Comparison of ENCODE assay signal across 8 mouse cellular contexts in the genomic region with DNA sequence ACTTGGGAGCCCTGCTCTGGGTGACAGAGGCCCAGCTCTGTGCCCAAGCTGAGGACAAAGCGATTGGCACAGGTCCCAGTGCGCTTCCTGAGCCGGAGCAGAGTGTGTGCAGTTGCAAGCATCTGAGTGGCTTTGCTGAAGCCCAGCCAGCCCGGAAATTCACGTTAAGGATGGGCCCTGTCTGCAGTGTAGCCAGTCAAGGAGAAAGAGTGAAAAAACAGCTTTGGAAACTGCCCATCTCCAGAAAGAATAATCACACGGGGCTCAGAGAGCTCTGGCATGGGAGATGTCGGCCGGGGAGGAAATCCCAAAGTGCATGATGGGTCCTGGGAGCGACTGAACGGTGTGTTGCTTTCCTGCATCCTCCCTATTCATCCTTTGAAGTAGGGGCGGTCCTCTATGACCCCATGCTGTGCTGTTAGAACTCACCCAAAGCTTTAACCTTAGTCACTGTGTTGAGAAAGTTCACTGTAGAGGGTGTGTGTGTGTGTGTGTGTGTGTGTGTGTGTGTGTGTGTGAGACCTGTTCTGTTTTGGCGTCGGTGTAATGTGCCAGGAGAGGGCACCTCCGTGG. TPM values are rescaled to one million over a fixed set of nuclear protein-coding genes. Genes with fewer than 3 reads are reported as not detected.
DNase-seq lines count a peak whose midpoint lies in the region; ATAC-seq and TF ChIP-seq lines count a peak whose summit lies in the region.

No protein-coding gene starts in this region.

- 12% methylated on average over 14 of the region's 14 CpGs for WGBS in forebrain, embryonic 13.5 days
- 26% methylated on average over 14 of the region's 14 CpGs for WGBS in heart, postnatal 0 days
- WGBS in lung, embryonic 14.5 days: 32% methylated on average over 14 of the region's 14 CpGs

- H3K27me3 ChIP-seq in forebrain, embryonic 13.5 days: no peaks in the 10 kb centered on the region
- no peaks in the 10 kb centered on the region for H3K27me3 ChIP-seq in heart, postnatal 0 days (ENCODE audit: control insufficient read depth, insufficient read depth, low read length)
- no peaks in the 10 kb centered on the region for H3K27me3 ChIP-seq in lung, embryonic 14.5 days (ENCODE audit: insufficient read depth, low read length)

- H3K9me3 ChIP-seq in forebrain, embryonic 13.5 days (replicated peaks): no peaks in the 10 kb centered on the region
- no peaks in the 10 kb centered on the region for H3K9me3 ChIP-seq in heart, postnatal 0 days (replicated peaks; ENCODE audit: control insufficient read depth, low read length)
- H3K9me3 ChIP-seq in lung, embryonic 14.5 days (ENCODE audit: low read depth, low read length): no peaks in the 10 kb centered on the region

- no peak for TF ChIP-seq CTCF in heart, postnatal 0 days (IDR thresholded peaks at IDR 0.05; ENCODE audit: low read depth)
- TF ChIP-seq CTCF in lung, embryonic 14.5 days (IDR thresholded peaks at IDR 0.05; ENCODE audit: low read depth): no peak

- peak overlapping the region; percentile 39 for H3K9ac ChIP-seq in forebrain, embryonic 13.5 days
- 0 out of 2 replicates have a peak overlapping the region, but pooled peaks have one; percentile 14 for H3K9ac ChIP-seq in heart, postnatal 0 days (replicated peaks; ENCODE audit: low read depth, low read length)
- peak overlapping the region; percentile 36 for H3K9ac ChIP-seq in lung, embryonic 14.5 days

- peak overlapping the region; percentile 90 for H3K27ac ChIP-seq in forebrain, embryonic 13.5 days
- H3K27ac ChIP-seq in heart, postnatal 0 days (ENCODE audit: low read depth): peak overlapping the region; percentile 75
- peak overlapping the region; percentile 92 for H3K27ac ChIP-seq in lung, embryonic 14.5 days (ENCODE audit: low read depth)

- 0 out of 2 replicates have a peak, but pooled peaks have one; percentile 19 for TF ChIP-seq EP300 in heart, postnatal 0 days (IDR thresholded peaks at IDR 0.05; ENCODE audit: low read depth)

- no peaks in the 10 kb centered on the region for H3K36me3 ChIP-seq in forebrain, embryonic 13.5 days (ENCODE audit: poor library complexity, severe bottlenecking)
- H3K36me3 ChIP-seq in heart, postnatal 0 days (replicated peaks; ENCODE audit: control insufficient read depth, insufficient read depth, low read length): no peaks in the 10 kb centered on the region
- no peaks in the 10 kb centered on the region for H3K36me3 ChIP-seq in lung, embryonic 14.5 days (ENCODE audit: insufficient read depth)

- peak overlapping the region; percentile 19 for H3K4me3 ChIP-seq in forebrain, embryonic 13.5 days
- H3K4me3 ChIP-seq in heart, postnatal 0 days (ENCODE audit: low read depth, low read length): peak overlapping the region; percentile 31
- H3K4me3 ChIP-seq in lung, embryonic 14.5 days (ENCODE audit: low read depth, low read length): peak overlapping the region; percentile 14; the same call in 1 of the 2 replicates

- H3K4me2 ChIP-seq in forebrain, embryonic 13.5 days: peak overlapping the region; percentile 56
- H3K4me2 ChIP-seq in heart, postnatal 0 days (ENCODE audit: low read depth, low read length): peak overlapping the region; percentile 63
- H3K4me2 ChIP-seq in lung, embryonic 14.5 days: peak overlapping the region; percentile 55

- DNase-seq in ES-CJ7 (ENCODE audit: low read depth, low spot score): peak; percentile 92
- DNase-seq in brain, embryonic 18.5 days (ENCODE audit: low read depth, low spot score): peak; percentile 68
- DNase-seq in heart, postnatal 0 days (ENCODE audit: low spot score): peak; percentile 70
- DNase-seq in kidney, postnatal 25 days: peak; percentile 82 to 89
- peak; percentile 95 for DNase-seq in lung, embryonic 14.5 days
- peak; percentile 43 for DNase-seq in ovary, postnatal 14 days (ENCODE audit: low spot score)

- H3K4me1 ChIP-seq in forebrain, embryonic 13.5 days: peaks cover 37% of the 10 kb centered on the region
- 0 out of 2 replicates have a peak, but pooled peaks cover 8% of the 10 kb centered on the region for H3K4me1 ChIP-seq in heart, postnatal 0 days (ENCODE audit: control insufficient read depth, insufficient read depth)
- peaks cover 19% of the 10 kb centered on the region for H3K4me1 ChIP-seq in lung, embryonic 14.5 days (ENCODE audit: insufficient read depth)

- peak; percentile 96 for ATAC-seq in forebrain, embryonic 13.5 days
- ATAC-seq in heart, postnatal 0 days (ENCODE audit: insufficient read depth, low read depth): peak; percentile 94
- peak; percentile 94 for ATAC-seq in lung, embryonic 14.5 days (ENCODE audit: insufficient read depth)
- no peak for ATAC-seq in inflammation-experienced regulatory T-cells, adult 6 months

RNA-seq across cellular contexts. Expression of gene Cd180, which starts 5.5 kb away (rescaled TPM):
- 0.38 and 0.40 TPM in 2 replicates for polyA plus RNA-seq in forebrain, embryonic 13.5 days (2015; fragmentation: Nextera tagmentation; extraction: Ambion mirVana)
- not detected in 2 replicates for total RNA-seq in heart, postnatal 0 days (2014; rRNA removed; ENCODE audit: low replicate concordance)
- 0.14 and 0.40 TPM in 2 replicates for polyA plus RNA-seq in heart, postnatal 0 days (2015; fragmentation: Nextera tagmentation; extraction: Ambion mirVana)
- 0.64 and 0.84 TPM in 2 replicates for polyA plus RNA-seq in lung, embryonic 14.5 days (2014; fragmentation: Nextera tagmentation; extraction: Ambion mirVana)
- polyA plus RNA-seq in inflammation-experienced regulatory T-cells, adult 6 months (2017; shearing (Covaris generic)): under 1 TPM in 2 of 3 experiments, not detected in 1; 0.21 to 0.99 TPM

Comparison
In these comparisons a context has a peak if more than half of its experiments do, and no peak if none do; other contexts are left out.
1. DNase-seq: peak in every context shown above with its lines; median percentile 95 in lung, embryonic 14.5 days; 92 in ES-CJ7; 86 in kidney, postnatal 25 days; 70 in heart, postnatal 0 days; 68 in brain, embryonic 18.5 days; 43 in ovary, postnatal 14 days.